Mouse (Mus musculus): ENCODE results near the gene Mnt. TPM values are rescaled to one million over a fixed set of nuclear protein-coding genes. Genes with fewer than 3 reads are reported as not detected.

Gene Mnt
- polyA plus RNA-seq, 1 experiment, result 14.4 TPM

DNA sequence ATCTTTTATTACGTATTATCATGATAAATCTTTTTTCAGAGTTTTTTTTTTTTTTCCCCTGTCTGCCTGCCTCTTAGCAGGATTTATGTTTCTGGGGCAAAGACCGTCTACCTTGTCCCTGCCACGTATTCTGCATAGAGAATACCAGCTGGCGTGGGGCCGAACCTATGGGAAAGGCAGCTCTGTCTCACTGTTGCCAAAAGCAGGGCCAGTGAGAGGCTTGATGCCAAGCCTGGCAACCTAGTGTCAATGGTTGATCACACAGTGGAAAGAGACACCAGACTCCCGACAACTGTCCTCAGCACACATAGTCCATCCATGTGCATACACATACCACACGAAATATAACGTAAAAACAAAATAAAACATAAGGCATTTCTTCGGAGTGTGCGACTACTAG lies 52.4 kb downstream of the Mnt start:
- no peak overlapping the region for H3K4me3 ChIP-seq (ENCODE audit: insufficient read depth, low read length)
- no peaks in the 10 kb centered on the region for H3K4me1 ChIP-seq (ENCODE audit: control insufficient read depth, insufficient read depth, low read length)
- no peak for TF ChIP-seq CTCF (IDR thresholded peaks at IDR 0.05; ENCODE audit: borderline replicate concordance, insufficient read depth, low read length)
- no peak for TF ChIP-seq POLR2A (IDR thresholded peaks at IDR 0.05; ENCODE audit: low read depth, low read length)
- no peak overlapping the region for H3K27ac ChIP-seq (ENCODE audit: insufficient read depth, low read length)

DNA sequence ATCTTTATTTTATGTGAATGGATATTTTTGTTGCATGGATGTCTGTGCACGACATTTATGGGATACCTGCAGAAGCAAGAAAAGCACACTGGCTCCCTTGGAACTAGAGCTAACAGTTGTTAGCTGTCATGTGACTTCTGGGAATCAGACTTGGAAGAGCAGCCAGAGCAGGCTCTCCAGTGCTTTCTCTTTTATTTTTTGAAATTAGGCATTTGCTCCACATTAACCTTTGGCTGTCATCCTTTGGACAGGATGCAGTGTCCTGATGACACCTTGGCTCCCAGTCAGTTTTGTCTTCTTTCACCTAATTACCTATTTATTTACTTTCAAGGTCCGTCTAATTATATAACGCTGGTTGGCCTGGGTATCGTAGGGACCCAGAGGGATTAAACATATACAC lies 63.9 kb downstream of the Mnt start:
- Histone ChIP-seq H3K4me3 (ENCODE audit: insufficient read depth, low read length) (no peak overlapping the region), H3K4me1 (ENCODE audit: control insufficient read depth, insufficient read depth, low read length) (no peaks in the 10 kb centered on the region; the same call in 1 of the 2 replicates), H3K27ac (ENCODE audit: insufficient read depth, low read length) (no peak overlapping the region; the same call in 1 of the 2 replicates)
- TF ChIP-seq CTCF (IDR thresholded peaks at IDR 0.05; ENCODE audit: borderline replicate concordance, insufficient read depth, low read length) (no peak), POLR2A (IDR thresholded peaks at IDR 0.05; ENCODE audit: low read depth, low read length) (no peak)

Other genes starting within 250 kb of the Mnt start
- 7.3 and 12.1 TPM in 2 replicates for gene Rap1gap2, start 220.0 kb upstream of the Mnt start, polyA plus RNA-seq (2011; ENCODE audit: insufficient read length, low read depth, missing spikeins)
- gene Ccdc92b, start 211.3 kb upstream of the Mnt start, polyA plus RNA-seq (2011; ENCODE audit: insufficient read length, low read depth, missing spikeins), result not detected in 2 replicates
- 32.6 and 36.4 TPM in 2 replicates for gene Cluh, start 181.4 kb upstream of the Mnt start, polyA plus RNA-seq (2011; ENCODE audit: insufficient read length, low read depth, missing spikeins)
- gene Pafah1b1, start 106.2 kb upstream of the Mnt start, polyA plus RNA-seq (2011; ENCODE audit: insufficient read length, low read depth, missing spikeins), result 111 and 122 TPM in 2 replicates
- 25.6 and 29.1 TPM in 2 replicates for gene Mettl16, start 60.1 kb upstream of the Mnt start, polyA plus RNA-seq (2011; ENCODE audit: insufficient read length, low read depth, missing spikeins)
- gene Sgsm2, start 66.1 kb downstream of the Mnt start, polyA plus RNA-seq (2011; ENCODE audit: insufficient read length, low read depth, missing spikeins), result 11.4 and 15.5 TPM in 2 replicates
- gene Tsr1, start 67.2 kb downstream of the Mnt start, polyA plus RNA-seq (2011; ENCODE audit: insufficient read length, low read depth, missing spikeins), result 64.3 and 65.8 TPM in 2 replicates
- gene Smg6, start 94.9 kb downstream of the Mnt start, polyA plus RNA-seq (2011; ENCODE audit: insufficient read length, low read depth, missing spikeins), result 16.2 and 19.1 TPM in 2 replicates
- gene Srr, start 95.0 kb downstream of the Mnt start, polyA plus RNA-seq (2011; ENCODE audit: insufficient read length, low read depth, missing spikeins), result 33.4 and 37.1 TPM in 2 replicates

All from embryonic fibroblast, embryonic 13.5 days (primary cell).